9 mouse cellular contexts compared by ENCODE assay signal in genomic region chr3:90211475-90212398, GRCm38 (mm10). TPM values are rescaled to one million over a fixed set of nuclear protein-coding genes. Genes with fewer than 3 reads are reported as not detected.
DNase-seq lines count a peak whose midpoint lies in the region; ATAC-seq and TF ChIP-seq lines count a peak whose summit lies in the region.
"Had no signal": no experiment of that assay in that cellular context is flagged by ENCODE, and none has a peak within 500 bp of the region (broad histone marks: within the 10 kb centered on the region; RNA-seq: fewer than 3 reads in every experiment).

No protein-coding gene starts in this region.

- peak overlapping the region; percentile 12; the same call in 1 of the 2 replicates for H3K9ac ChIP-seq in embryonic facial prominence, embryonic 15.5 days
- peak overlapping the region; percentile 92; the same call in 1 of the 2 replicates for H3K9ac ChIP-seq in limb, embryonic 14.5 days (ENCODE audit: low read depth, low read length, severe bottlenecking)
- H3K9ac ChIP-seq in stomach, embryonic 15.5 days, result no peak overlapping the region

- TF ChIP-seq POLR2A in limb, embryonic 14.5 days (IDR thresholded peaks at IDR 0.05; ENCODE audit: borderline replicate concordance, extremely low read depth, insufficient read depth, insufficient read length), result no peak

- H3K27ac ChIP-seq in embryonic facial prominence, embryonic 15.5 days (replicated peaks), result no peak overlapping the region
- H3K27ac ChIP-seq in limb, embryonic 14.5 days (replicated peaks; ENCODE audit: low read depth, low read length), result no peak overlapping the region
- no peak overlapping the region for H3K27ac ChIP-seq in stomach, embryonic 15.5 days

- H3K36me3 ChIP-seq in megakaryocyte, embryonic 14.5 days (replicated peaks; ENCODE audit: low read length), result peaks cover 53% of the 10 kb centered on the region
- peaks cover 41% of the 10 kb centered on the region for H3K36me3 ChIP-seq in embryonic facial prominence, embryonic 15.5 days
- H3K36me3 ChIP-seq in limb, embryonic 14.5 days (ENCODE audit: control insufficient read depth, insufficient read depth, low read length), result peaks cover 53% of the 10 kb centered on the region
- peaks cover 30% of the 10 kb centered on the region; the same call in 1 of the 2 replicates for H3K36me3 ChIP-seq in stomach, embryonic 15.5 days

- DNase-seq in limb, embryonic 14.5 days (ENCODE audit: low spot score), result no peak
- DNase-seq in ovary, postnatal 36 days (ENCODE audit: low spot score), result no peak
- DNase-seq in embryo, embryonic 11 days, result no peak
- DNase-seq in urinary bladder, postnatal 25 days (ENCODE audit: low spot score), result no peak
- DNase-seq: cerebellum, postnatal 10 days had no signal

- H3K4me3 ChIP-seq in megakaryocyte, embryonic 14.5 days (replicated peaks), result peak overlapping the region; percentile 97
- peak overlapping the region; percentile 91 for H3K4me3 ChIP-seq in embryonic facial prominence, embryonic 15.5 days (replicated peaks)
- H3K4me3 ChIP-seq in limb, embryonic 14.5 days (replicated peaks; ENCODE audit: low read length), result peak overlapping the region; percentile 88
- H3K4me3 ChIP-seq in stomach, embryonic 15.5 days (replicated peaks), result peak overlapping the region; percentile 73

- H3K4me2 ChIP-seq in embryonic facial prominence, embryonic 15.5 days (replicated peaks), result peak overlapping the region; percentile 89
- H3K4me2 ChIP-seq in limb, embryonic 14.5 days (replicated peaks; ENCODE audit: low read depth, low read length, severe bottlenecking), result peak overlapping the region; percentile 86
- H3K4me2 ChIP-seq in stomach, embryonic 15.5 days, result peak overlapping the region; percentile 87

- WGBS in embryonic facial prominence, embryonic 15.5 days, result 69% methylated on average over 13 of the region's 13 CpGs
- WGBS in limb, embryonic 14.5 days, result 74% methylated on average over 13 of the region's 13 CpGs
- 70% methylated on average over 13 of the region's 13 CpGs for WGBS in stomach, embryonic 15.5 days

- ATAC-seq in megakaryocyte, adult 5-6 weeks (ENCODE audit: poor library complexity, severe bottlenecking), result no peak
- ATAC-seq in embryonic facial prominence, embryonic 15.5 days (ENCODE audit: insufficient number of reproducible peaks, low FRiP score, low TSS enrichment, low read depth), result no peak
- ATAC-seq in limb, embryonic 14.5 days (ENCODE audit: low FRiP score, low read depth), result no peak
- no peak for ATAC-seq in stomach, embryonic 15.5 days (ENCODE audit: insufficient read depth, low FRiP score, low read depth)

- no peaks in the 10 kb centered on the region for H3K27me3 ChIP-seq in megakaryocyte, embryonic 14.5 days (replicated peaks)
- no peaks in the 10 kb centered on the region for H3K27me3 ChIP-seq in embryonic facial prominence, embryonic 15.5 days
- H3K27me3 ChIP-seq in limb, embryonic 14.5 days (ENCODE audit: control insufficient read depth, insufficient read depth, low read length), result no peaks in the 10 kb centered on the region
- no peaks in the 10 kb centered on the region for H3K27me3 ChIP-seq in stomach, embryonic 15.5 days (replicated peaks)

- H3K9me3 ChIP-seq in megakaryocyte, embryonic 14.5 days, result no peaks in the 10 kb centered on the region
- no peaks in the 10 kb centered on the region for H3K9me3 ChIP-seq in embryonic facial prominence, embryonic 15.5 days (replicated peaks)
- H3K9me3 ChIP-seq in limb, embryonic 14.5 days (ENCODE audit: control insufficient read depth, low read length), result no peaks in the 10 kb centered on the region
- H3K9me3 ChIP-seq in stomach, embryonic 15.5 days, result no peaks in the 10 kb centered on the region

- H3K4me1 ChIP-seq in megakaryocyte, embryonic 14.5 days, result peaks cover 45% of the 10 kb centered on the region
- peaks cover 27% of the 10 kb centered on the region for H3K4me1 ChIP-seq in embryonic facial prominence, embryonic 15.5 days
- H3K4me1 ChIP-seq in limb, embryonic 14.5 days (ENCODE audit: control insufficient read depth, insufficient read depth, low read length), result peaks cover 19% of the 10 kb centered on the region
- peaks cover 10% of the 10 kb centered on the region; the same call in 1 of the 2 replicates for H3K4me1 ChIP-seq in stomach, embryonic 15.5 days

RNA-seq across cellular contexts. Expression of gene Rps27, which starts 1.7 kb away (rescaled TPM):
- 120 and 279 TPM in 2 replicates for polyA plus RNA-seq in megakaryocyte, embryonic 14.5 days (2012; ENCODE audit: insufficient read depth, low replicate concordance)
- total RNA-seq in megakaryocyte, adult 5-6 weeks (2015), result 2,783 and 3,111 TPM in 2 replicates
- 4,808 and 5,330 TPM in 2 replicates for total RNA-seq in megakaryocyte, adult 5-6 weeks (2017)
- 1,680 and 1,915 TPM in 2 replicates for polyA plus RNA-seq in embryonic facial prominence, embryonic 15.5 days (2015; fragmentation: Nextera tagmentation; extraction: Ambion mirVana)
- 3,285 and 4,392 TPM in 2 replicates for polyA plus RNA-seq in limb, embryonic 14.5 days (2012; rRNA removed)
- 2,297 and 2,465 TPM in 2 replicates for polyA plus RNA-seq in limb, embryonic 14.5 days (2014; fragmentation: Nextera tagmentation; extraction: Ambion mirVana)
- 1,026 and 1,361 TPM in 2 replicates for polyA plus RNA-seq in stomach, embryonic 15.5 days (2015; fragmentation: Nextera tagmentation; extraction: Ambion mirVana)

RNA-seq across cellular contexts. Expression of gene Rab13, which starts 1.8 kb away (rescaled TPM):
- 7.1 and 45.9 TPM in 2 replicates for polyA plus RNA-seq in megakaryocyte, embryonic 14.5 days (2012; ENCODE audit: insufficient read depth, low replicate concordance)
- 0.47 and 0.78 TPM in 2 replicates for total RNA-seq in megakaryocyte, adult 5-6 weeks (2015)
- total RNA-seq in megakaryocyte, adult 5-6 weeks (2017), result 2.3 and 2.6 TPM in 2 replicates
- 34.0 and 35.0 TPM in 2 replicates for polyA plus RNA-seq in embryonic facial prominence, embryonic 15.5 days (2015; fragmentation: Nextera tagmentation; extraction: Ambion mirVana)
- 23.8 and 35.8 TPM in 2 replicates for polyA plus RNA-seq in limb, embryonic 14.5 days (2012; rRNA removed)
- polyA plus RNA-seq in limb, embryonic 14.5 days (2014; fragmentation: Nextera tagmentation; extraction: Ambion mirVana), result 17.8 and 21.8 TPM in 2 replicates
- 30.9 and 31.0 TPM in 2 replicates for polyA plus RNA-seq in stomach, embryonic 15.5 days (2015; fragmentation: Nextera tagmentation; extraction: Ambion mirVana)

RNA-seq across cellular contexts. Expression of gene Jtb, which starts 19.7 kb away (rescaled TPM):
- 132 and 150 TPM in 2 replicates for polyA plus RNA-seq in megakaryocyte, embryonic 14.5 days (2012; ENCODE audit: insufficient read depth, low replicate concordance)
- 81.2 and 84.5 TPM in 2 replicates for total RNA-seq in megakaryocyte, adult 5-6 weeks (2015)
- 32.8 and 37.5 TPM in 2 replicates for total RNA-seq in megakaryocyte, adult 5-6 weeks (2017)
- polyA plus RNA-seq in embryonic facial prominence, embryonic 15.5 days (2015; fragmentation: Nextera tagmentation; extraction: Ambion mirVana), result 111 and 121 TPM in 2 replicates
- polyA plus RNA-seq in limb, embryonic 14.5 days (2012; rRNA removed), result 74.2 and 78.2 TPM in 2 replicates
- polyA plus RNA-seq in limb, embryonic 14.5 days (2014; fragmentation: Nextera tagmentation; extraction: Ambion mirVana), result 120 and 130 TPM in 2 replicates
- polyA plus RNA-seq in stomach, embryonic 15.5 days (2015; fragmentation: Nextera tagmentation; extraction: Ambion mirVana), result 109 and 115 TPM in 2 replicates

RNA-seq across cellular contexts. Expression of gene Creb3l4, which starts 31.6 kb away (rescaled TPM):
- polyA plus RNA-seq in megakaryocyte, embryonic 14.5 days (2012; ENCODE audit: insufficient read depth, low replicate concordance), result 0.07 TPM in 1 of 2 replicates, not detected in the other
- 0.67 TPM in 1 of 2 replicates, not detected in the other for total RNA-seq in megakaryocyte, adult 5-6 weeks (2015)
- 0.37 TPM in 1 of 2 replicates, not detected in the other for total RNA-seq in megakaryocyte, adult 5-6 weeks (2017)
- 6.1 and 7.3 TPM in 2 replicates for polyA plus RNA-seq in embryonic facial prominence, embryonic 15.5 days (2015; fragmentation: Nextera tagmentation; extraction: Ambion mirVana)
- polyA plus RNA-seq in limb, embryonic 14.5 days (2012; rRNA removed), result 6.3 and 6.4 TPM in 2 replicates
- 6.7 and 10.0 TPM in 2 replicates for polyA plus RNA-seq in limb, embryonic 14.5 days (2014; fragmentation: Nextera tagmentation; extraction: Ambion mirVana)
- polyA plus RNA-seq in stomach, embryonic 15.5 days (2015; fragmentation: Nextera tagmentation; extraction: Ambion mirVana), result 21.4 and 22.5 TPM in 2 replicates

RNA-seq across cellular contexts. Expression of gene Slc39a1, which starts 36.2 kb away (rescaled TPM):
- polyA plus RNA-seq in megakaryocyte, embryonic 14.5 days (2012; ENCODE audit: insufficient read depth, low replicate concordance), result 14.4 and 22.8 TPM in 2 replicates
- 20.9 and 23.7 TPM in 2 replicates for total RNA-seq in megakaryocyte, adult 5-6 weeks (2015)
- total RNA-seq in megakaryocyte, adult 5-6 weeks (2017), result 38.3 and 44.1 TPM in 2 replicates
- polyA plus RNA-seq in embryonic facial prominence, embryonic 15.5 days (2015; fragmentation: Nextera tagmentation; extraction: Ambion mirVana), result 107 and 115 TPM in 2 replicates
- polyA plus RNA-seq in limb, embryonic 14.5 days (2012; rRNA removed), result 56.8 and 66.4 TPM in 2 replicates
- 104 and 111 TPM in 2 replicates for polyA plus RNA-seq in limb, embryonic 14.5 days (2014; fragmentation: Nextera tagmentation; extraction: Ambion mirVana)
- 104 and 111 TPM in 2 replicates for polyA plus RNA-seq in stomach, embryonic 15.5 days (2015; fragmentation: Nextera tagmentation; extraction: Ambion mirVana)
